Mouse (Mus musculus) cortical plate, adult 2 months (tissue): ENCODE data around the gene Prkce.

Experiments used
- CTCF ChIP-seq: fragments of 200-500 bp; IDR thresholded peaks from 2 replicates; pipeline ENCODE4 v1.5.1; 2011; ENCODE audit warnings: mild to moderate bottlenecking, control low read depth, low read length; ENCODE audit not compliant: insufficient read depth; ENCODE audit errors: extremely low read depth
- POLR2A ChIP-seq: fragments of 200-500 bp; IDR thresholded peaks from 2 replicates; pipeline ENCODE4 v1.6.1; 2011; ENCODE audit warnings: mild to moderate bottlenecking, low read length, control low read depth; ENCODE audit not compliant: insufficient read depth; ENCODE audit errors: extremely low read depth

GRCm38 (mm10) chr17:86144537-86145078 lies 23.0 kb upstream of the Prkce start:
- no peak for TF ChIP-seq CTCF
- TF ChIP-seq POLR2A = no peak; the same call in 1 of the 2 replicates
